Mouse (Mus musculus) right cerebral cortex, postnatal 10 days (tissue): ENCODE results near the gene Ncor1.
"Not testable (repeated sequence)": the region's sequence is repeated elsewhere in the genome, so short reads cannot be mapped to it uniquely, and the experiment has no call there.

Experiments used
- DNase-seq, 2 experiments: peaks; one replicate each; pipeline ENCODE4 v3.0.0; 2021; ENCODE audit warnings: low spot score in 2 of 2

Gene Ncor1

DNA sequence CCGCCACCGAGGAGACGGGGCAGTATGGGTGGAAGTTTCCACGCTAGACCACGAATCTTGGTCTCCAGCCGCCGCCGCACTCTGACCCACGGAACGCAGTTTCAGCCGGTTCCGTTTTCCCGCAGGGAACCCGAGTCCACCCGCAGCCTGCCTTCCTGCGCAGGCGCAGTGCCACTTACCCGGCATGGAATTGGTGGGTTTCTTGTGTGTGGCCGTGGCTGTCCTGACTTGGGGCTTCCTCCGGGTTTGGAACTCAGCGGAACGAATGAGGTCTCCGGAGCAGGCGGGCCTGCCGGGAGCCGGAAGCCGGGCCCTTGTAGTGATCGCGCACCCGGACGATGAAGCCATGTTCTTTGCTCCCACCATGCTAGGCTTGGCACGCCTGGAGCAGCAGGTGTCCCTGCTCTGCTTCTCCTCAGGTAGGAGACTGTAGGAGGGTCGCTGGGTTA lies at the start of gene Ncor1, which contains the start of gene Pigl:
Ncor1 (minus strand) TSS at position 266 of the 449 bp plus-strand sequence.
Pigl (plus strand) TSS at position 185 of the 449 bp plus-strand sequence.
- peak; percentile 94 for DNase-seq

DNA sequence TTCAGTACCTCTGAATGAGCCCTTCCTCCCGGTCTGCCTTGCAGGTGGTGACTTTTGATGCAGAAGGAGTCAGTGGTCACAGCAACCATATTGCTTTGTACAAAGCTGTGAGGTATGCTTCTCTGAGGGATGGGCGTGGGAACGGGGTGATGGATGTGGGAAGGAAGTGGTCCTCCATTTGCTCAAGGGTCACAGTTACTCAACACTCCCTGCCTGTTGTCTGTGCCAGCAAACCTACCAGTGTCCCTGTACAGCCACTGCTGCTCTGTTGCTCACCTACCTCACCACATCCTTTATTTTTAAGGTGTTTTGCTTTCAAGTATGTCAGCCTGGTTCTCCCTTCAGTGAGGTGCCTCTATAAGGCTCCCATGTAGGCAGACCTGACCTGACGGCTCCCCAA lies 49.3 kb upstream of the Ncor1 start:
- DNase-seq = no peak

DNA sequence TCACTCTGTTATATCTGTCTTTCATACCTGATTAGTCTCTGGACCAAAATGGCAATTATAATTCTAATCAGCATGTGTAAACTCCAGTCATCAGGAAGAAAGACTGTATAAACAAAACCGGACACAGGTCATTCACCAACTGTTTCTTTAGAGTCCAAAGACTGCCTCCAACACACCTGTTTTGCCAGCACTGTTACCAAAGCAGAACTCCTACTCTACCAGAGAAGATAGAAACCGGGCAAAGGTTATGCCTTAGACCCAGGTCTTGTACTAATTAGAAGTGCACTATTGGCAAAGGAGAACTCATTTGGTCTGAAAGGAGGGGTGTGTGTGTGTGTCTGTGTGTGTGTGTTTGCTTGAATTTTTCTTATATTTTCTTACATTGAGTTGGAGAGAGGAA lies 42.2 kb upstream of the Ncor1 start:
- DNase-seq = no peak

DNA sequence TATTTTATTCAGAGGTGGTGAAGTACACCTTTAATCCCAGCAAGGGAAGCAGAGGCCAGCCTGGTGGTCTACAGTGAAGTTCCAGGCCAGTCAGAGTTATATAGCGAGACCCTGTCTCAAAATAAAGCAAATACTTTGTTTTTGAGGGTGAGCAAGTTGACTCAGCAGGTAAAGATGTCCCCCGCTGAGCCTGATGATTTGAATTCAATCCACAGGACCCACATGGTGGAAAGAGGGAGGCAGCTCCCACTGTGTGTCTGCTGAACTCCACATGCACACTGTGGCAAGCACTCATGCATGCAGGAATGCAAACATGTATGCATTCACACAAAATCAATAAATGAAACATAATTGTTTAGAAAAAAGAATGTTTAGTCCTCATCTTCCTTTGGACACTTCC lies 40.5 kb upstream of the Ncor1 start:
- no peak for DNase-seq

DNA sequence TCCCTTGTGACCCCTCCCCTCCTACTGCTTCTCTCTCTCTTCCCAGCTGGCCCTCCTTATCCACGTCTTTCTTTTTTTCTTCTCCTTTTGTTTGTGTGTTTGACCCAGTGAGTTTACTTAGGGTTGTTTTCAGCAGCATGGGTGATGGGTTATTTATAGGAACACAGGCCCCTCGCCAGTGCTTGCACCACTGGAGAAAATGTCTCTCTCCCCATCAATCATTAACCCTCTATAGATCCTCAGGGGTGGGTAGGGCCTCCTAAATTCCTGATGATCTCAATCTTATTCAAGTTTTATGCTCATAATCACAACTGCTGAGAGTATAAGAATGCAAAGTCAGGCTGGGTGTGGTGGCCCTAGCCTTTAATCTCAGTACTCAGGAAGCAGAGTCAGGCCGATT lies 38.8 kb upstream of the Ncor1 start:
- no peak for DNase-seq

DNA sequence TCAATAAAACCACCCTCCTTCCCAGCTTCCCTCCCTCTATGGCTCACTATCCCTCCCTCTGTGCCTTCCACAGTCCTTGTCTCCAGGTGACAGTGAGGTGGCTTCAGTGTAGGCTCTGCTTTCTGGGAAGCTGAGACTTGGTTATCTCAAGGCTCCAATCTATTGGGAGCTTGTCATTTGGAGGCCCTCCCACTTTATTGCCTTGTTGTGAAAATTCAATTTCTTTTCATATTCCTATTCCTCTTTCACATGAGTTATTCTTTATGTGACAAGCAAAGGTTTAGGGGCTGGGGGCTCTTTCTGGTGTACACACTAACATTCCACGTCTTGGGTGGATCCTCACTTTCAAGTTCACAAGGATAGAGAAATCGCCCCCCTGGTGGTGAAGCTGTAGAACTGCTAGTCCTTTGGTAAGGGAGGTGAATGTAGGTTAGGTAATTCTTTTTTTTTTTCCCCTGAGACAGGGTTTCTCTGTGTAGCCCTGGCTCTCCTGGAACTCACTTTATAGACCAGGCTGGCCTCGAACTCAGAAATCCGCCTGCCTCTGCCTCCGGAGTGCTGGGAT lies 37.9 kb upstream of the Ncor1 start:
- DNase-seq = no peak

DNA sequence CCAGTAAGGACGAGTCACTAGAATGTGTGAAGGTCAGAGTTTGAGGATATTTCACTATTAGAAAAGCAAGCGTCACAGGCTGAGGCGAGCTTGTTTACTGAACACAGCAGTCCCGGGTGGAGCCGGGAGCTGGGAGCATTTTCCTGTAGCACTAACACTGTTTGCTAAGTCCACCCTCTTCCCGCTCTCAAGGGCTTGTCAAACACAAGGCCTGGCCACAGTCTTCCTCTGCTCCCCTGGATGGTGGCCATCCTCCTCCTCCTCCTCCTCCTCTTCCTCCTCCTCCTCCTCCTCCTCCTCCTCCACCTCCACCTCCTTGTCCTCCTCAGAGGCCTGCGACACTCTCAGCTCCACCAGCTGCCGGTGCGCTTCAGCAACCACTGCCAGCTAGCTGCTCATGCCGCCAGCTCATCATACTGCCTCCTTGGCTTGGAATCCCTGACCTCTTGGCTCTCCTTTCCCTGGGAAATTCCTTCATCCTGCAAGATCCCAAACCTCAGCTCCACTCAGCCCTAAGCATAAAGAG lies 37.0 kb upstream of the Ncor1 start:
- DNase-seq = peak in 1 of 2 experiments; percentile 36

DNA sequence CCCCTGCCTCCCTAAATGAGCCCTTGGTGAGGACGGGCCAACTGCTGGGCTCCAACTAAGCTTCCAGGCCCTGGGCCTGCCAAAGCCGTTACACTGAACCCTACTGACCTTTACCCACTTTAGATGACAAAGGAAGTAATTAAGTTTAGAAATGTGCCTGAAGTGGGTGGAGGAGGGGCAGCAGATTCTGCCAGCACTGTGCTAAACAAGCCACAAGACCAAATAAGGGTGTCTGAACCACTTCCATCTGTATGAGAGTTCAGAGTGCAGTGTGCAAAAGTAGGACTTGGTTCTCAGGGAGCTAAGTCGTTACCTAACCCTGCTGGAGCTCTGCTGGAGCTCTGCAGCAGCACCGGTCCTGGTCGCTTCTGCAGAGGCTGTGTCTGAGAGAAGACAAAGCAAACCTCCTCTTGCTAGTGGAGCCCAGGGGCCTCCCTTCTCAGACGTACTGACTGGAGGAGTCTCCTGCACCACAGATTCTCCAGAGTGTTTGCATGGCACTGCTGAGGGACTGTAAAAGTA lies 36.5 kb upstream of the Ncor1 start:
- DNase-seq = peak; percentile 43 to 55

DNA sequence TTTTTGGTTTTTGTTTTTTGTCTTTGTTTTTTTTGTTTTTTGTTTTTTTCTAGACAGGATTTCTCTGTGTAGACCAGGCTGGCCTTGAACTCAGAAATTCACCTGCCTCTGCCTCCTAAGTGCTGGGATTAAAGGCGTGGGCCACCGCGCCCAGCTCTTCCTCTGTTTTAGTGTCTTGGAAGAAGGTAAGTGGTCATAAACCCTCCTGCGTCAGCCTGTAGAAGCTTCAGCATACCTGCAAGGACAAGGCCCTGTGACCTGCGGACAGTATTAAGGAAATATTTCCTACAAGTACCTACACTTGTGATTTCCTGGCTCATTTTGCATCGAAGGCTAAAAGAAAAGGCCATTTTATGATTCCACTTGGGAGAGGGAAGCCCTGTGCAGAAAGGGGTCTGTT lies 35.4 kb upstream of the Ncor1 start:
- DNase-seq = no peak

DNA sequence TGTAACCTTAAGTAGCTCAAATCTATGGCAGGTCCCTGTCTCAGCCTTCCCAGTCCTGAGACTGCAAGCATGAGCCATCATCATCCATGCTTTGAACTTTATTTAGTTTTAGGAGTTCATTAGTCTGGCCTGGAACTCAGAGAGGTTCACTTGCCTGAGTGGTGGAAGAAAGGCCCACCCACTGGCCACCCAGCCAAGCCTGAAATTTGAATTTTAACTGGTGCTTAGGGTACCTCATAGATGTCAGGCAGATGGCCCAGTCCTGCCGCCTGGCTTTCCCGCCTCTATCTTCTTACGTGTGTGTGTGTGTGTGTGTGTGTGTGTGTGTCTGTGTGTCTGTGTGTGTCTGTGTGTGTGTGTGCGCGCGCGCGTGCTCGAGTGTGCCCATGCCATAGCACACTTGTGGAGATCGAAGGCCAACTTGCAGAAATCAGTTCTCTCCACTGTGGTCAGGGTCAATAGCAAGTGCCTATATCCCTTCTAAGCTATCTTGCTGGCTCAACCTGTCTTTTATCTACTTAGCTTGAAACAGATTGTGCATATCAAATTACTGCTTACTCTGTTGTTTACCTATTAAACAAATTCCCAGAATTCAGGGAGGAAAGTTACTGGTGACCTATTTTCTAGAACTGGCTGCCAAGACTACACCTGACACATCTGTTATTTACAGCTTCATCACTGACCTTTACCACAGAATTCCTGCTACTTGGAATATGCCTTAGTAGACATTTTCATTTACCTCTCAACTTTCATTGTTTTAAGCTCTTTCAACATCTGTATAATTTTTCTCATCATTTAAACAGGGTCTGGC lies 29.4 kb upstream of the Ncor1 start:
- DNase-seq = no peak

DNA sequence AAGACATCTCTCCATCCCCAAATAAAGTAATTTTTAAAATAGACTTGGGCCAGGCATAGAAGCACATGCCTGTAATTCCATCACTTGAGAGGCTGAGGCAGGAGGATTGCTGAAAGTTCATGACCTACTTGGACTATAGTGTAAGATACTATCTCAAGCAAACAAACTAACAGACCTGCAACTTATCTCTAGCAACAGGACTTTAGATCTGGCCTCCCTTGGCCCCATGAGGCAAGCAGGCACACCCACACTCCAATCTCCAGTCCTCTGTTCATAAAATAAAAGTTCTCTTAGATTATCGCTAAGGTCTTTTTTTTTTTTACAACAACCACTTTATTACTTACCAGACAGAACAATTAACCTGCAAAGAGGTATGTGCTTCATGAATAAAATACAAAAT lies 28.6 kb upstream of the Ncor1 start:
- no peak for DNase-seq

DNA sequence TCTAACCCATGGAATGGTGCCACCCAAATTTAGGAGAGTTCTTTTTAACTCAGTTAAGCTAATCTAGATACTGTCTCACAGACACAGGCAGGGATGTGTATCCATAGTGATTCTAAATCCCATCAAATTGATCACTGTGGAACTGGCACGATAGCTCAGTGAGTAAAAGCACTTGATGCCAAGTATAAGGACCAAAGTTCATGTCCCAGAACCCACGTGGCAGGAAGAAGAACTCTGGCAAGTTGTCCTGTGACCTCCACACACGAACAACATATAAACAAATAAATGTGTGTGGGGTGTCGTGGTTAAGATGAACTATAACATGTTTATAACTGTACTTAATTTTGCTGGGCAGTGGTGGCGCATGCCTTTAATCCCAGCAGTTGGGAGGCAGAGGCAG lies 21.2 kb upstream of the Ncor1 start:
- no peak for DNase-seq

DNA sequence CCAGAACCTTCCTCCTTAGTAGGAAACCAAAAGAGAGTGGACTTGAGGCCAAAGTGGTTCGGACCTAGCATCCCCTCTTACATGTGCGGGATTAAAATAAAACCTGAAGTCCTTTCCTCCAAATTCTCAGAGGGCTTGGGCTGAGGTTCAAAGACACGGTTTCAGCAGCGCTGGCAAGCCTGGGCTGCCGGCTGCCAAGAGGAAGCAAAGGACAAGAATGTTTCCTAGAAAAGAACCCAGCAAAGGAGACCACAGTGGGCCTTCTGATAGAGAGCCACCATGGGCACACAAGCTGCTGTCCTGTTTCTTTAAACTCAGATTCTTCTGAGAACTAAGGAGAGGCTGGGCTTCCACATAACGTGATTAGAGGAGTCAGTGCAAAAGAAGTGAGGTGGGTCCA lies 20.6 kb upstream of the Ncor1 start:
- peak; percentile 33 to 39 for DNase-seq

DNA sequence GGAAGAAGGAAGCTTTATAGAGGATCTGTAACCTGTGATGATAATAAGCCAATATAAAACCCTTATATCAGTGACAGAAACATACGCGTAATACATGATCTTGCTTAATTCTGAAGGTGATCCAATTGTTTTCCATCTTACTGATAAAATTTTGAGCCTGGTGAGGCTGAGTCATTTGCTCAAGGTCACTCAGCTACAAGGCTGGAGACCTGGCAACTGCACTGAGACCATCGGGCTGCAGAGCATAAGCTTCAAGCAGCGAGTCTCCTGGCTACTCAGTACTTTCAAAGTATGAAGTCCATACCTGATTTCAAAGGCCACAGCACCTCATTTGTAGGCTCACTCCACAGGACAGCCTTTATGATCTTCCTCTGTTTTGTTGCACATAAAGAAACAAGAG lies 17.8 kb upstream of the Ncor1 start:
- DNase-seq = no peak

DNA sequence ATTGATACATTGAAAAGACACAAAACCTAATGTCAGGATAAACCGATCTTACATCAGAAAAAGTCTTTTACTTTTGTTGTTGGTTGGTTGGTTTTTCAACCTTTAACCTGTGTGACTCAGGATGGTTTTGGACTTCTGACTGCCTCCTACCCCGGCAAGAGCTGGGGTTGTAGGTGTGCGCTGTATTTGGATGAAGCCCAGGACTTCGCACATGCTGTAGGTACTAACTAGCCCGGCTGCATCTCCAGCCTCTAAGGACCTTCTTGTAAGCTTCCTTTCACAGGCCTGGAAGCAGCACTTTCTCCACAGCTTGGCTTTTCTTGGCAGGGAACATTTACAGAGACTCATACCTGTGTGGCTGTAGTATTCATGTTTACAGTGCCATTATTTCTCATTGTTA lies 15.2 kb upstream of the Ncor1 start:
- DNase-seq = no peak

DNA sequence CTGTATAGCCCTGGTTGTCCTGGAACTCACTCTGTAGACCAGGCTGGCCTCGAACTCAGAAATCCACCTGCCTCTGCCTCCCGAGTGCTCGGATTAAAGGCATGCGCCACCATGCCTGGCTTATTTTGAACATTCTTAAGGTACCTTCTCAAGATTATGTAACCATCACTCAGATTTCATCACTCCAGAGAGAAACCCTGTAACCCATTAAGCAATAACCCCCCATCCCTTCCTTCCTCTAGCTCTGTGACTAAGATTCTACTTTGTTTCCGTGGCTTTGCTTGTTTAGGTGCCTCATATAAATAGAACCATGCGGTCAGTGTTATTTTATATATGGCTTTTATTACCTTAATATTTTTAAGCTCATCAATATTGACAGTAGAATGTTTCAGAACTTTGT lies 12.1 kb upstream of the Ncor1 start:
- DNase-seq = no peak

DNA sequence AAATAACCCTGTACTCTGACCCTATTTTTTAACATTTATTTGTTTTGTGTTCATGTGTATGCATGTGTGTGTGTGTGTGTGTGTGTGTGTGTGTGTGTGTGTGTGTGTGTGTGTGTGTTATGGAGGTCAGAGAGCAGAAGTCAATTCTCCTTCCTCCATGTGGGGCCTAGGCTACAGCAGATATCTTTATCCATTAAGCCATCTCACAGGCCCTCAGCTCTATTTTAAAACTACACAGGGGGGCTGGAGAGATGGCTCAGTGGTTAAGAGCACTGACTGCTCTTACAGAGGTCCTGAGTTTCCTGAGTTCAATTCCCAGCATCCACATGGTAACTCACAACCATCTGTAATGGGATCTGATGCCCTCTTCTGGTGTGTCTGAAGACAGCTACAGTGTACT lies 8.9 kb upstream of the Ncor1 start:
- not testable (repeated sequence) for DNase-seq

DNA sequence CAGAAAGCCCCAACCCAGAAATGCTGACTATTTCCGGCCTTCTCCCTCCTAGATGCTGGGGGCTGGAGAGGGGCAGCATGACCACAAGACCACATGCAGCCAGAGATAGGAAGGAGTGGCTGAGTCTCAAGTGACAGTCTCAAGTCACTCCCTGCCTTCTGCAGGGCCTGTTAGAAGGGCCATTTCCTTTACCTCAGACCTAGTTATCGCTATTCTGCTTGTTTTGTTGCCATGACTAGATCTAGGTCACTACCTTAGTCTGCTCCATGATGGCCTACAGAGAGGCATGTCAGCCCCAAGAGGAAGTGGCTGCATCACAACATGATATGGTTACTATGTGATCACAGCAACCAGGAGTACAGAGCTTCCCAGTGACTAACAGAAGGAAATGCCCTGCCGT lies 8.2 kb upstream of the Ncor1 start:
- DNase-seq = no peak

DNA sequence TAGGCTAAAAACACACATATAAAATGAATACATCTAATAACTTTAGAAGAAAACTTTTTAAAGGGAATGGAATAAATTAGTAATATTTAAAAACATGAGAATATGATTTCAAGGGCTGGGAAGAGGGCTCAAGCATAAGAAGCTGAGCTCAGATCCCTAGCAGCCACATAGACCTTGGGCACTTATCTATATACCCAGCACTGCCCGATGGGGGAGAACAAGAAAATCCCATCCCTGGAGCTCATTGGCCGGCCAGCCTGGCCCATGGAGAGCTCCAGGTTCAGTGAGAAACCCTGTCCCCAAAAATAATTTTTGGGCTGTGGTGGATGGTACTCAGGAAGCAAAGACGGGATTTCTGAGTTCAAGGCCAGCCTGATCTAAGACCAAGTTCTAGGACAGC lies 7.5 kb upstream of the Ncor1 start:
- no peak for DNase-seq

DNA sequence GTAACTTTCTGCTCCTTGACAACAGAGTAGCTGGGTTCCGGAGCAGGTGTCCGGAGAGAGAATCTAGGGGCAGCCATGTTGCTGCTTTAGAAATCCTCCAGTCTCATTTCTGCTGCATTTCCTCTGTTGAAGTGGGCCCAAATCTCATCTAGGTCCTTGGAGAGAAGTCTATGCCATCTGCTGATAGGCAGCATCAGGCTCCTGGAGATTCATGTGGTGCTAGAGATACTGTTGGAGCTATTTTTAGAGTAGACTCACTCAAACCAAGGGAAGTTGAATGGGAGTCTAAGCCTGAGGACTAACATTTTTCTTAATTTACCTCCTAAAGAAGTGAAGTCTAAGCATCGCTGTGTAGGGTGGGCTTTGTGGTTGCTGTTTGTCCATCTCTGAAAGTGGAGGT lies 6.4 kb upstream of the Ncor1 start:
- no peak for DNase-seq

DNA sequence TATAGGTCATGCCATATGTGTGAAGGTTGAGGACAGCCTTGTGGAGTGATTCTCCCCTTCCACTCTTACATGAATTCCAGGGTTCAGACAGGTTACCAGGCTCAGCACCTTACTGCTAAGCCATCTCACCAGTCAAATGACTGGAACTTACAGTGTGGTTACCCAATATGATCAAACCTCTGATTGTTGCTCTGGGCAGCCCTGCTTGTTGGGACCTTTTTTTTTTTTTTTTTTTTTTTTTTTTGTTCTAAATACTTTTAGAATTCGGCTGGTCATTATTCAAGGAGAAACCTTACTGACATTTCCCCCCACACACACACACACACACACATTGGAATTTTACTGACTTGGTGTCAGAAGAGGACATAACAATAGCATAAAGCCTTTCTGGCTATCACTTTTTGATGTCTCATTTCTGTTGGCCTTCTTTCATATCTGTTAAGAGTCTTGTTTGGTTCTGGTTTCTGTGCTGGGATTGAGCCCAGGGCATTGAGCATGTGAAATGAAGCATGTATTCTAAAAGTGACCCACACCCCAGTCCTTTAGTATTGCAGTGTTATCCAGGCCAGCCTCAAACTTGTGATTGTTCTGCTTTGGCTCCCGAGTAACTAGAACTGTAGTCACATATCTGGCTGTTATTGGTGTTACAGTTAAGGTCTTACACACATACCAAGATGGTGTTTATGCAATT lies 5.0 kb upstream of the Ncor1 start:
- DNase-seq = no peak

DNA sequence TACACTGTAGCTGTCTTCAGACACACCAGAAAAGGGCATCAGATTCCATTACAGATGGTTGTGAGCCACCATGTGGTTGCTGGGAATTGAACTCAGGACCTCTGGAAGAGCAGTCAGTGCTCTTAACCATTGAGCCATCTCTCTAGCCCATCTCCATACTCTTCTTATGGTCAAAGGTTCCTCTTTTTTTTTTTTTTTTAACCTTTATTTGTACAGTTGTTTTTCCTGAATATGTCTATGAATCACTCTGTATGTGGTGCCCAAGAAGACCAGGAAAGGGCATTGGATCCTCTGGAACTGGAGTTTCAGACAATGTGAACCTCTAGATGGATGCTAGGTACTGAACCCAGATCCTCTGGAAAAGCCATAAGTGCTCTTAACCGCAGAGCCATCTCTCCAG lies 4.2 kb upstream of the Ncor1 start:
- DNase-seq = not testable (repeated sequence)
